24 mouse cellular contexts compared by ENCODE assay signal in the genomic region with DNA sequence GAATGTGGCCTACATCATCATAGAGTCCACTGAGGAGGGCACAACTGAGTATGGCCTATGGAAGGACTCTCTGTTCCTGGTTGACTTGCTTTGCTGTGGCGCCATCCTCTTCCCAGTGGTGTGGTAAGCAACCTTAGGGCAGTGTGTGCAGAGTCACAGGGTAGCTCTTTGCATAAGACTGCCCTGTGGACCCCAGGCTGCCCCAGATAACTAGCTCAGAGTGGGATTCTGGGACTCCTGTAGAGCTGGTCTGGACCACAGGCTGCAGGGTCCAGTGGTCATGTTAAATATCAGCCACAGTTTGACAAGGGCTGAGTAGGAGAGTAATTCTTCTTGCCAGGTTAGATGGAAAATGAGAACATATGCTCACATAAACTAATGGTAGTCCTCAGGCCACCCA. TPM values are rescaled to one million over a fixed set of nuclear protein-coding genes. Genes with fewer than 3 reads are reported as not detected.
DNase-seq lines count a peak whose midpoint lies in the region; ATAC-seq lines count a peak whose summit lies in the region.
"Had no signal": no experiment of that assay in that cellular context is flagged by ENCODE, and none has a peak within 500 bp of the region (broad histone marks: within the 10 kb centered on the region; RNA-seq: fewer than 3 reads in every experiment).

No protein-coding gene starts in this region.

- no peak overlapping the region for H3K4me3 ChIP-seq in kidney, embryonic 14.5 days (ENCODE audit: low read length)
- H3K4me3 ChIP-seq in kidney, embryonic 16.5 days (ENCODE audit: low read length) = no peak overlapping the region
- H3K4me3 ChIP-seq: embryonic facial prominence, embryonic 10.5 days; embryonic facial prominence, embryonic 12.5 days; forebrain, embryonic 13.5 days had no signal

- no peaks in the 10 kb centered on the region for H3K27me3 ChIP-seq in kidney, embryonic 14.5 days (ENCODE audit: control insufficient read depth, insufficient read depth, low read length)
- H3K27me3 ChIP-seq in kidney, embryonic 16.5 days (ENCODE audit: insufficient read depth, low read length) = no peaks in the 10 kb centered on the region
- H3K27me3 ChIP-seq: CH12.LX; embryonic facial prominence, embryonic 12.5 days; forebrain, embryonic 13.5 days; Patski had no signal

- ATAC-seq in kidney, embryonic 14.5 days (ENCODE audit: low FRiP score, low TSS enrichment) = no peak
- ATAC-seq in kidney, embryonic 16.5 days (ENCODE audit: low FRiP score, low TSS enrichment) = no peak
- ATAC-seq: activated CD4-positive, CD25-positive, alpha-beta regulatory T cell, adult 4 months; CD4-positive, CD25-positive, alpha-beta regulatory T cell, adult 4 months; forebrain, embryonic 13.5 days; Patski had no signal

- no peak overlapping the region for H3K9ac ChIP-seq in kidney, embryonic 14.5 days (ENCODE audit: low read depth, low read length)
- no peak overlapping the region for H3K9ac ChIP-seq in kidney, embryonic 16.5 days (replicated peaks; ENCODE audit: low read length)
- H3K9ac ChIP-seq: embryonic facial prominence, embryonic 12.5 days; forebrain, embryonic 13.5 days had no signal

- H3K36me3 ChIP-seq in kidney, embryonic 14.5 days (ENCODE audit: control insufficient read depth, insufficient read depth, low read length) = peaks cover 73% of the 10 kb centered on the region
- H3K36me3 ChIP-seq in kidney, embryonic 16.5 days (ENCODE audit: insufficient read depth, low read length) = peaks cover 66% of the 10 kb centered on the region

- no peaks in the 10 kb centered on the region for H3K9me3 ChIP-seq in kidney, embryonic 14.5 days (ENCODE audit: control insufficient read depth, low read length)
- no peaks in the 10 kb centered on the region for H3K9me3 ChIP-seq in kidney, embryonic 16.5 days (ENCODE audit: low read length)
- H3K9me3 ChIP-seq: embryonic facial prominence, embryonic 10.5 days; embryonic facial prominence, embryonic 12.5 days; forebrain, embryonic 13.5 days; G1E had no signal

- H3K27ac ChIP-seq in kidney, embryonic 14.5 days (ENCODE audit: low read depth, low read length) = no peak overlapping the region
- H3K27ac ChIP-seq in kidney, embryonic 16.5 days (ENCODE audit: low read length) = no peak overlapping the region
- H3K27ac ChIP-seq: embryonic facial prominence, embryonic 10.5 days; embryonic facial prominence, embryonic 12.5 days; forebrain, embryonic 13.5 days had no signal

- H3K4me1 ChIP-seq in kidney, embryonic 14.5 days (ENCODE audit: control insufficient read depth, insufficient read depth, low read length) = no peaks in the 10 kb centered on the region
- H3K4me1 ChIP-seq in kidney, embryonic 16.5 days (ENCODE audit: insufficient read depth, low read length) = no peaks in the 10 kb centered on the region
- H3K4me1 ChIP-seq: embryonic facial prominence, embryonic 10.5 days; embryonic facial prominence, embryonic 12.5 days; forebrain, embryonic 13.5 days had no signal

- WGBS in kidney, embryonic 14.5 days = 95% methylated on average over 1 of the region's 1 CpGs
- WGBS in kidney, embryonic 16.5 days = 89% methylated on average over 1 of the region's 1 CpGs

- no peak overlapping the region for H3K4me2 ChIP-seq in kidney, embryonic 14.5 days (replicated peaks; ENCODE audit: low read depth, low read length)
- no peak overlapping the region for H3K4me2 ChIP-seq in kidney, embryonic 16.5 days (replicated peaks; ENCODE audit: low read depth, low read length)
- H3K4me2 ChIP-seq: embryonic facial prominence, embryonic 12.5 days; forebrain, embryonic 13.5 days had no signal

- DNase-seq in kidney, adult 11 months = peak; percentile 43
- no peak for DNase-seq in kidney, postnatal 4 days
- DNase-seq in kidney, adult 9 months = peak; percentile 42
- peak; percentile 48 for DNase-seq in kidney, postnatal 14 days
- DNase-seq in kidney, postnatal 36 days = peak; percentile 23 to 55
- DNase-seq: adrenal gland, adult 8-10 months; adrenal gland, postnatal 14 days; adrenal gland, postnatal 36 days; B cell, adult 2 months; cerebellum, adult 11-12 months; cerebellum, adult 2 months; cerebellum, adult 9-10 months; cerebellum, postnatal 10 days; cerebellum, postnatal 25 days had no signal

RNA-seq across cellular contexts. Expression of gene Gpr107, which starts 36.6 kb away (rescaled TPM):
- polyA plus RNA-seq in kidney, embryonic 14.5 days (2014; fragmentation: Nextera tagmentation; extraction: Ambion mirVana) = 26.6 and 27.5 TPM in 2 replicates
- polyA plus RNA-seq in kidney, embryonic 16.5 days (2015; fragmentation: Nextera tagmentation; extraction: Ambion mirVana) = 38.3 and 41.6 TPM in 2 replicates

RNA-seq across cellular contexts. Expression of gene Fnbp1, which starts 46.9 kb away (rescaled TPM):
- polyA plus RNA-seq in kidney, embryonic 14.5 days (2014; fragmentation: Nextera tagmentation; extraction: Ambion mirVana) = 12.2 and 24.1 TPM in 2 replicates
- 19.4 and 24.3 TPM in 2 replicates for polyA plus RNA-seq in kidney, embryonic 16.5 days (2015; fragmentation: Nextera tagmentation; extraction: Ambion mirVana)

RNA-seq across cellular contexts. Expression of gene Ncs1, which starts 56.9 kb away (rescaled TPM):
- polyA plus RNA-seq in kidney, embryonic 14.5 days (2014; fragmentation: Nextera tagmentation; extraction: Ambion mirVana) = 34.5 and 57.0 TPM in 2 replicates
- polyA plus RNA-seq in kidney, embryonic 16.5 days (2015; fragmentation: Nextera tagmentation; extraction: Ambion mirVana) = 37.9 and 41.5 TPM in 2 replicates
- polyA plus RNA-seq: G1E had no signal

Comparison
In these comparisons a context has a peak if more than half of its experiments do, and no peak if none do; other contexts are left out.
1. DNase-seq: peak in kidney, adult 11 months (single experiment), kidney, adult 9 months (single experiment), kidney, postnatal 14 days (single experiment) and kidney, postnatal 36 days (2 of 2); none in kidney, postnatal 4 days (0 of 2).